Mouse (Mus musculus): ENCODE measurements around the gene Phb2.

Phb2 gene

GRCm38 (mm10) chr6:124746296-124746605 lies 34.1 kb downstream of the Phb2 start:
- DNase-seq (ENCODE audit: low spot score): peak; percentile 42

GRCm38 (mm10) chr6:124746654-124747632 lies 34.8 kb downstream of the Phb2 start:
- no peak for DNase-seq (ENCODE audit: low spot score)

GRCm38 (mm10) chr6:124750405-124750804 lies 38.3 kb downstream of the Phb2 start:
- no peak for DNase-seq (ENCODE audit: low spot score)

GRCm38 (mm10) chr6:124753861-124754260 lies 41.7 kb downstream of the Phb2 start:
- DNase-seq (ENCODE audit: low spot score): no peak

- DNase-seq (ENCODE audit: low spot score): no peak
Observed at GRCm38 (mm10) chr6:124755306-124755705, 43.2 kb downstream of the Phb2 start.

GRCm38 (mm10) chr6:124755831-124756595 lies 43.9 kb downstream of the Phb2 start, which contains the start of the genes Gm45234 and Atn1:
Gene Gm45234, minus strand, starts transcription at chr6:124756021.
Gene Atn1, minus strand, starts transcription at chr6:124756524.
- peak; percentile 72 for DNase-seq (ENCODE audit: low spot score)

GRCm38 (mm10) chr6:124756652-124757350 lies 44.7 kb downstream of the Phb2 start:
- peak; percentile 86 for DNase-seq (ENCODE audit: low spot score)

- DNase-seq (ENCODE audit: low spot score): no peak
Observed at GRCm38 (mm10) chr6:124757351-124757880, 45.3 kb downstream of the Phb2 start.

GRCm38 (mm10) chr6:124757909-124758848 lies 46.0 kb downstream of the Phb2 start:
- DNase-seq (ENCODE audit: low spot score): no peak

GRCm38 (mm10) chr6:124758849-124759232 lies 46.7 kb downstream of the Phb2 start:
- no peak for DNase-seq (ENCODE audit: low spot score)

- DNase-seq (ENCODE audit: low spot score): peak; percentile 76
Observed at GRCm38 (mm10) chr6:124759259-124759658, 47.1 kb downstream of the Phb2 start.

GRCm38 (mm10) chr6:124765951-124766350 lies 53.8 kb downstream of the Phb2 start:
- DNase-seq (ENCODE audit: low spot score): no peak

All from ovary, adult 18-20 months (tissue).